Mouse (Mus musculus) ES-Bruce4 (cell line): ENCODE results near the gene Zfp90. TPM values are rescaled to one million over a fixed set of nuclear protein-coding genes. Genes with fewer than 3 reads are reported as not detected.

Experiments used
- H3K27ac ChIP-seq: 2 replicates; pipeline ENCODE4 v1.5.1; 2012; ENCODE audit warnings: low read length, inconsistent platforms; ENCODE audit not compliant: insufficient read depth
- H3K27me3 ChIP-seq: 2 replicates; pipeline ENCODE4 v1.6.1; 2012; ENCODE audit warnings: mild to moderate bottlenecking, low read length, inconsistent platforms; ENCODE audit not compliant: control insufficient read depth, poor library complexity, insufficient read depth, severe bottlenecking
- H3K36me3 ChIP-seq: 2 replicates; pipeline ENCODE4 v1.6.1; 2012; ENCODE audit warnings: inconsistent platforms, mild to moderate bottlenecking, low read length, moderate library complexity; ENCODE audit not compliant: control insufficient read depth, poor library complexity, insufficient read depth, severe bottlenecking
- H3K4me1 ChIP-seq: one replicate; pipeline ENCODE4 v1.8.1; 2011; ENCODE audit warnings: low read length; ENCODE audit not compliant: control insufficient read depth, insufficient read depth
- H3K4me3 ChIP-seq: 2 replicates; pipeline ENCODE4 v1.5.1; 2011; ENCODE audit warnings: low read depth, mild to moderate bottlenecking, low read length
- H3K9ac ChIP-seq: 2 replicates; pipeline ENCODE4 v1.6.1; 2012; ENCODE audit warnings: low read depth, mild to moderate bottlenecking, inconsistent platforms; ENCODE audit not compliant: poor library complexity, severe bottlenecking
- H3K9me3 ChIP-seq: replicated peaks from 2 replicates; pipeline ENCODE4 v1.6.1; 2012; ENCODE audit warnings: mild to moderate bottlenecking, low read length, inconsistent platforms; ENCODE audit not compliant: control insufficient read depth, poor library complexity, insufficient read depth, severe bottlenecking
- CTCF ChIP-seq: IDR thresholded peaks from one replicate; pipeline ENCODE4 v1.8.1; 2011; ENCODE audit warnings: low read depth, low read length
- EP300 ChIP-seq: IDR thresholded peaks from 2 replicates; pipeline ENCODE4 v1.6.1; 2011; ENCODE audit warnings: low read depth, low read length; ENCODE audit not compliant: insufficient read depth
- POLR2A ChIP-seq: IDR thresholded peaks from one replicate; pipeline ENCODE4 v1.8.1; 2011; ENCODE audit warnings: low read length; ENCODE audit not compliant: insufficient read depth
- polyA plus RNA-seq: library from polyadenylated mRNA; stranded (reverse); fragments of >200 nt; gene quantifications from 2 replicates; pipeline ENCODE4 v1.2.4, GENCODE M21; 2011; ENCODE audit warnings: low read depth; ENCODE audit not compliant: missing spikeins, insufficient read depth, insufficient read length

Gene Zfp90
- polyA plus RNA-seq, 1 experiment: 8.0 TPM

GRCm38 (mm10) chr8:106379357-106379756 lies 35.8 kb upstream of the Zfp90 start:
- Histone ChIP-seq H3K4me3 (no peak overlapping the region), H3K36me3 (no peaks in the 10 kb centered on the region), H3K27ac (no peak overlapping the region), H3K9ac (no peak overlapping the region), H3K4me1 (no peaks in the 10 kb centered on the region), H3K9me3 (no peaks in the 10 kb centered on the region), H3K27me3 (no peaks in the 10 kb centered on the region)
- TF ChIP-seq EP300 (no peak), CTCF (no peak), POLR2A (no peak)

GRCm38 (mm10) chr8:106381026-106381425 lies 34.1 kb upstream of the Zfp90 start:
- H3K4me1 ChIP-seq: no peaks in the 10 kb centered on the region
- H3K9me3 ChIP-seq: no peaks in the 10 kb centered on the region
- no peak overlapping the region for H3K27ac ChIP-seq
- no peak overlapping the region for H3K9ac ChIP-seq
- no peaks in the 10 kb centered on the region for H3K27me3 ChIP-seq
- TF ChIP-seq CTCF: no peak
- TF ChIP-seq EP300: no peak
- TF ChIP-seq POLR2A: no peak
- no peaks in the 10 kb centered on the region for H3K36me3 ChIP-seq
- no peak overlapping the region for H3K4me3 ChIP-seq

DNA sequence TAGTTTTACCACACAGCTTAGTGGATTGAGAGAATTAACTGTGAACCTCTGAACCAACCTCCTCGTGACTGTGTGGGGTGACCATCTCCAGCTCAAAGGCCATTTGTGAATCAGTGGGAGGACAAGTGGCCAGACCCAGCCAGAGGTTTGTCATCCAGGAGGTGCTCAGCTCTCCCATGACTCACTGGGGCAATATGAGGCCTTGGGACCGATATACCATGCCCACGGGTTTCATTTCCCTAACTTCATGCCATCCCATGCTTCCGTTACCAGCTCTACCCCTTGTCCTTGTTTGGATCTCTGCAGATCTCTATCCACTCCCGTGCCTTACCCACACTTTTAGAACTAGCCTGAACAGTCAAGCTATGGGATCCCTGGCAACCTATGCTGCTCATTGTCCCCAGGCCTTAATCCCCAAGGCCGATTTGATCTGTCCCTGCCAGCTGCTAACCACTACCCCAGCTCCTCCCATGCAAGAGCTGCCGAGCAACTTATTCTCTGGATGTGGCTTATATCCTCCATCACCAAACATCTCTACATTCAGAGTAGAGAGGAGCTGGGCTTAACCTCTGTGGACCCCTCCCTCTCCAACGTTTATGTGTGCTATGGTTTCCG lies 27.2 kb upstream of the Zfp90 start:
- no peak overlapping the region for H3K9ac ChIP-seq
- no peak overlapping the region for H3K27ac ChIP-seq
- H3K4me1 ChIP-seq: no peaks in the 10 kb centered on the region
- H3K36me3 ChIP-seq: no peaks in the 10 kb centered on the region
- no peak overlapping the region for H3K4me3 ChIP-seq
- no peaks in the 10 kb centered on the region for H3K9me3 ChIP-seq
- TF ChIP-seq CTCF (no peak), EP300 (no peak), POLR2A (no peak)
- H3K27me3 ChIP-seq: no peaks in the 10 kb centered on the region

DNA sequence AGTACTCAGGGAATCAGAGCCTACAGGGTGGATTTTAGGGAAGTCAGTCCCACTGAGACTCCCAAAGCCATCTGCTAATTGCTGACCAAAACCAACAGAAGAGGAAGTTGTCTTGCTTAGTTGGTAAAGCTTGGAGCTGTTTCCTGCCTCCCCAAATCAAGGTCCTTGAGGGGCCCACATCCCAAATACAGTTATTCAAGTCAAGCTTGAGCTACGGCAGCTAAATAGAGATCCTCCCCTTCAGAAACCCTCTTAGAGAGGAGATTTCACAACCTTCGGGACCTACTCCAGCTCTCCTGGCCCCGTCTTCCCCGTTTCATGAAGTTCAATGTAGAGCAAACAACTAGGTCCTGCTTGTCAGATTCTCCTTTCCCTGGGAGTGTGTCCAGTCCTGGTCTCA lies 20.6 kb upstream of the Zfp90 start:
- H3K9me3 ChIP-seq: no peaks in the 10 kb centered on the region
- H3K27ac ChIP-seq: no peak overlapping the region
- H3K36me3 ChIP-seq: no peaks in the 10 kb centered on the region
- H3K4me1 ChIP-seq: no peaks in the 10 kb centered on the region
- no peaks in the 10 kb centered on the region for H3K27me3 ChIP-seq
- no peak overlapping the region for H3K9ac ChIP-seq
- no peak for TF ChIP-seq POLR2A
- TF ChIP-seq CTCF: no peak
- no peak for TF ChIP-seq EP300
- H3K4me3 ChIP-seq: no peak overlapping the region

GRCm38 (mm10) chr8:106399694-106400093 lies 15.4 kb upstream of the Zfp90 start:
- Histone ChIP-seq H3K4me3 (no peak overlapping the region), H3K9me3 (no peaks in the 10 kb centered on the region), H3K36me3 (no peaks in the 10 kb centered on the region), H3K4me1 (peaks cover 2% of the 10 kb centered on the region), H3K27me3 (no peaks in the 10 kb centered on the region), H3K9ac (no peak overlapping the region), H3K27ac (no peak overlapping the region)
- no peak for TF ChIP-seq EP300
- no peak for TF ChIP-seq POLR2A
- TF ChIP-seq CTCF: no peak

GRCm38 (mm10) chr8:106400181-106400580 lies 14.9 kb upstream of the Zfp90 start:
- H3K9ac ChIP-seq: no peak overlapping the region
- no peak overlapping the region for H3K27ac ChIP-seq
- no peak overlapping the region for H3K4me3 ChIP-seq
- no peak for TF ChIP-seq EP300
- TF ChIP-seq CTCF: no peak
- TF ChIP-seq POLR2A: no peak
- no peaks in the 10 kb centered on the region for H3K36me3 ChIP-seq
- no peaks in the 10 kb centered on the region for H3K9me3 ChIP-seq
- H3K27me3 ChIP-seq: no peaks in the 10 kb centered on the region
- H3K4me1 ChIP-seq: peaks cover 2% of the 10 kb centered on the region
